Mouse (Mus musculus) layer of hippocampus, adult 9-10 months (tissue): ENCODE data around the gene Ablim1.

ENCODE experiments used
- DNase-seq: peaks from one replicate; pipeline ENCODE4 v3.0.0; 2022; ENCODE audit warnings: low spot score

Gene Ablim1

GRCm38 (mm10) chr19:57301961-57302395, 12.7 kb downstream of the Ablim1 start:
- no peak for DNase-seq

GRCm38 (mm10) chr19:57298006-57298405, 16.7 kb downstream of the Ablim1 start:
- no peak for DNase-seq

GRCm38 (mm10) chr19:57297447-57297846, 17.3 kb downstream of the Ablim1 start:
- no peak for DNase-seq

GRCm38 (mm10) chr19:57296539-57296938, 18.2 kb downstream of the Ablim1 start:
- DNase-seq: no peak

- no peak for DNase-seq
Observed at GRCm38 (mm10) chr19:57295521-57295920, 19.2 kb downstream of the Ablim1 start.

- DNase-seq: no peak
Observed at GRCm38 (mm10) chr19:57294356-57294755, 20.4 kb downstream of the Ablim1 start.

GRCm38 (mm10) chr19:57293737-57294136, 21.0 kb downstream of the Ablim1 start:
- no peak for DNase-seq

- DNase-seq: no peak
Observed at GRCm38 (mm10) chr19:57283310-57283709, 31.4 kb downstream of the Ablim1 start.

GRCm38 (mm10) chr19:57282642-57283041, 32.1 kb downstream of the Ablim1 start:
- DNase-seq: no peak

- DNase-seq: no peak
Observed at GRCm38 (mm10) chr19:57279666-57280065, 35.1 kb downstream of the Ablim1 start.

- no peak for DNase-seq
Observed at GRCm38 (mm10) chr19:57278263-57278662, 36.5 kb downstream of the Ablim1 start.

- DNase-seq: no peak
Observed at GRCm38 (mm10) chr19:57277010-57277409, 37.7 kb downstream of the Ablim1 start.

GRCm38 (mm10) chr19:57275166-57275953, 39.4 kb downstream of the Ablim1 start:
- DNase-seq: no peak

- DNase-seq: no peak
Observed at GRCm38 (mm10) chr19:57274717-57275116, 40.0 kb downstream of the Ablim1 start.

- DNase-seq: no peak
Observed at GRCm38 (mm10) chr19:57274286-57274685, 40.4 kb downstream of the Ablim1 start.

GRCm38 (mm10) chr19:57272824-57273613, 41.7 kb downstream of the Ablim1 start:
- DNase-seq: no peak

- DNase-seq: no peak
Observed at GRCm38 (mm10) chr19:57271757-57272156, 43.0 kb downstream of the Ablim1 start.

GRCm38 (mm10) chr19:57270711-57271110, 44.0 kb downstream of the Ablim1 start:
- DNase-seq: no peak

- no peak for DNase-seq
Observed at GRCm38 (mm10) chr19:57269791-57270190, 44.9 kb downstream of the Ablim1 start.

- DNase-seq: no peak
Observed at GRCm38 (mm10) chr19:57267531-57267930, 47.2 kb downstream of the Ablim1 start.

- no peak for DNase-seq
Observed at GRCm38 (mm10) chr19:57266374-57267085, 48.2 kb downstream of the Ablim1 start.

GRCm38 (mm10) chr19:57264296-57264947, 50.3 kb downstream of the Ablim1 start:
- DNase-seq: no peak
